Mouse (Mus musculus) forebrain, embryonic 14.5 days (tissue): ENCODE measurements around the gene Zc3h10. TPM values are rescaled to one million over a fixed set of nuclear protein-coding genes. Genes with fewer than 3 reads are reported as not detected.

Experiments
- ATAC-seq: fragments of 200-750 bp; cut with Nextera tagmentation; 2 replicates; pipeline ENCODE4 v1.8.0; 2017; ENCODE audit warnings: mild to moderate bottlenecking, moderate library complexity
- DNase-seq: peaks from one replicate; pipeline ENCODE4 v3.0.0-alpha.2; 2015; ENCODE audit warnings: low spot score
- H3K27ac ChIP-seq: fragments of 300-500 bp; sonication (generic); 2 replicates; pipeline ENCODE4 v1.5.1; 2014; ENCODE audit warnings: low read depth, mild to moderate bottlenecking, control low read depth, low read length, moderate library complexity
- H3K27me3 ChIP-seq: fragments of 300-500 bp; sonication (generic); replicated peaks from 2 replicates; pipeline ENCODE4 v1.6.1; 2014; ENCODE audit warnings: low read length, control low read depth, mixed read lengths; ENCODE audit not compliant: control insufficient read depth, insufficient read depth
- H3K36me3 ChIP-seq: fragments of 300-500 bp; sonication (generic); 2 replicates; pipeline ENCODE4 v1.6.1; 2014; ENCODE audit warnings: low read length, control low read depth; ENCODE audit not compliant: control insufficient read depth, insufficient read depth
- H3K4me1 ChIP-seq: fragments of 300-500 bp; sonication (generic); 2 replicates; pipeline ENCODE4 v1.6.1; 2014; ENCODE audit warnings: antibody characterized with exemption, low read length, control low read depth; ENCODE audit not compliant: control insufficient read depth, insufficient read depth
- H3K4me2 ChIP-seq: fragments of 300-500 bp; sonication (generic); 2 replicates; pipeline ENCODE4 v1.6.1; 2014; ENCODE audit warnings: mild to moderate bottlenecking, control low read depth, low read length
- H3K4me3 ChIP-seq: fragments of 300-500 bp; sonication (generic); 2 replicates; pipeline ENCODE4 v1.5.1; 2014; ENCODE audit warnings: low read depth, low read length, control low read depth
- H3K9ac ChIP-seq: fragments of 300-500 bp; sonication (generic); 2 replicates; pipeline ENCODE4 v1.6.1; 2014; ENCODE audit warnings: mild to moderate bottlenecking, low read length, control low read depth, moderate library complexity
- H3K9me3 ChIP-seq: fragments of 300-500 bp; sonication (generic); replicated peaks from 2 replicates; pipeline ENCODE4 v1.6.1; 2016; ENCODE audit warnings: low read length, control low read depth, mixed read lengths; ENCODE audit not compliant: control insufficient read depth
- WGBS: fragments of 180-500 bp; shearing (Covaris S2); extraction: QIAGEN DNeasy Blood & Tissue Kit; methylation state at CpG from one replicate; pipeline ENCODE4 v1.1.7; 2014; 5-methylcytosine and 5-hydroxymethylcytosine counted together
- polyA plus RNA-seq: library from polyadenylated mRNA; unstranded; fragments of >200 nt; fragmentation: Nextera tagmentation; extraction: Ambion mirVana; gene quantifications from 2 replicates; pipeline ENCODE4 v1.2.1, GENCODE M21; 2014

The Zc3h10 gene
- polyA plus RNA-seq: 16.2 and 18.2 TPM in 2 replicates

GRCm38 (mm10) chr10:128547361-128548032 lies at the start of gene Zc3h10:
TSS of gene Zc3h10 (minus strand) at chr10:128547774.
- ATAC-seq (peak; percentile 93), DNase-seq (peak; percentile 99)
- Histone ChIP-seq H3K4me2 (peak within 1 kb of the TSS; percentile 87), H3K27ac (peak within 1 kb of the TSS; percentile 97), H3K36me3 (peaks cover 34% of the 10 kb centered on the region), H3K4me1 (peaks cover 7% of the 10 kb centered on the region; the same call in 1 of the 2 replicates), H3K4me3 (peak within 1 kb of the TSS; percentile 63), H3K9me3 (no peaks in the 10 kb centered on the region), H3K9ac (peak within 1 kb of the TSS; percentile 92), H3K27me3 (no peaks in the 10 kb centered on the region)
- WGBS: under 1% methylated on average over 47 of the region's 50 CpGs

DNA sequence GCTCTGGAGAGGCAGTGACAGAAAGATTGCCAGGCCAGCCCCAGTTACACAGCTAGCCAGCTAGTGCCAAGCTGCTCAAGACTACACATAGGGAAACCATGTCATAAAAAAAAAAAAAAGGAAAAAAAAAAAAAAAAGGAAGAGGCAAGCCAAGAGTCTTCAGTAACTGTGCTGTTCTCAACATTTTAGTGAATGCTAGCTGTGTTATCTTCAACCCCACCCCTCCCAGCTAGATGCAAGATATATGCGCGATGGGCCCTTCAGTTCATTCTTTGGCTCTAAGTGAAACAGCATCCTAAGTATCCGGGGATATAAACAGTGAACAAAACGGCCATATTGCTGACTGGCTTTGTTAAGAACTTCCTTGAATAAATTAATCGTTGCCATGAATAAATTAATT lies 45.2 kb upstream of the Zc3h10 start:
- ATAC-seq: no peak
- no peak overlapping the region for H3K4me3 ChIP-seq
- 42% methylated on average over 5 of the region's 5 CpGs for WGBS

DNA sequence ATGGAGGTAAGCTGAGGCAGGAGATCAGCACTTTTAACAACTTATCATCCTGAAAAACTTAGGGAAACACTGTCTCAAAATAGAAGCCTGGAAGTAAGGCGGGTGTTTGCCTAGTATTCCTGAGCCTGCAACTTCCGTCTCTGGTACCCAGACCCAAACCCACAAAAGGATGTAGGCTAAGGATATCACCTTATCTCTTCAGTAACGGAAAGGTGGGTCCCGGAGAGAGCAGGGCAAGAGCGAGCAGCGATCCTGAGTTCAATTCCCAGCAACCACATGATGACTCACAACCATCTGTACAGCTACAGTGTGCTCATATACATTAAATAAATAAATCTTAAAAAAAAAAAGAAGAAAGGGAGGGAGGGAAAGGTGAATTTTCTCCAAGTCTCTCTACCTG lies 43.9 kb upstream of the Zc3h10 start:
- H3K27me3 ChIP-seq: peaks cover 21% of the 10 kb centered on the region

More for the DNA sequence above, 45.2 kb upstream of the Zc3h10 start:
- Histone ChIP-seq H3K27me3 (peaks cover 16% of the 10 kb centered on the region), H3K4me2 (no peak overlapping the region), H3K9ac (no peak overlapping the region), H3K27ac (no peak overlapping the region), H3K9me3 (no peaks in the 10 kb centered on the region), H3K36me3 (no peaks in the 10 kb centered on the region), H3K4me1 (peaks cover 2% of the 10 kb centered on the region; the same call in 1 of the 2 replicates)
- no peak for DNase-seq

DNA sequence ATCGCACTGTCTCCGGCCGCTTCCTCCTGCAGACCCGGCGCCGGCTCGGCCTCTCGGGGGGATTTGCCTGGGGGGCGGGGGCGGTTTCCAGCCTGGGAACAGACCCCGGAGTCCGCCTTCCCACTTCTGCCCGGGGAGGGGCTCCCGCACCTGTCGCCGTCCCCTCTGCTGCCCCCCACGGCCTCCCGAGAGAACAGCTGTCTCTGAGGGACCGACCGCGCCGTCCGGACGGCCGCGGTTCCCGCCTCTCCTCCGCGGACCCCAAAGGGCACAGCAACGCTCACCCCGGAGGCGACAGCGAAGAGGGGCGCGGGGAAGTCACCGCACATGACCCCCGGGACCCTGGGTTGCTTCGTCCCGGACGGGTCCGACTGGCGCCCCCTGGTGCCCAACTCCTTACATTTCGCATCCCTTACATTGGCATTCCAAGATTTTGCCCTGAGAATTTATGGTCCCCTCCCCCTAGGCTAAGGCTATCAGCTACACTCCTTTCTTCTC lies 42.7 kb upstream of the Zc3h10 start:
- Histone ChIP-seq H3K4me3 (peak overlapping the region; percentile 59), H3K4me1 (peaks cover 2% of the 10 kb centered on the region; the same call in 1 of the 2 replicates), H3K4me2 (peak overlapping the region; percentile 94), H3K36me3 (no peaks in the 10 kb centered on the region), H3K27ac (0 out of 2 replicates have a peak overlapping the region, but pooled peaks have one; percentile 5), H3K9me3 (no peaks in the 10 kb centered on the region), H3K27me3 (peaks cover 21% of the 10 kb centered on the region), H3K9ac (peak overlapping the region; percentile 56)
- under 1% methylated on average over 42 of the region's 43 CpGs for WGBS
- peak; percentile 80 for DNase-seq
- ATAC-seq: peak; percentile 84

More for the DNA sequence above, 43.9 kb upstream of the Zc3h10 start:
- no peaks in the 10 kb centered on the region for H3K9me3 ChIP-seq
- H3K9ac ChIP-seq: no peak overlapping the region
- no peak overlapping the region for H3K4me3 ChIP-seq
- DNase-seq (no peak), ATAC-seq (no peak)
- no peaks in the 10 kb centered on the region for H3K36me3 ChIP-seq
- H3K4me1 ChIP-seq: peaks cover 2% of the 10 kb centered on the region; the same call in 1 of the 2 replicates
- no peak overlapping the region for H3K4me2 ChIP-seq
- no peak overlapping the region for H3K27ac ChIP-seq
- WGBS: 90% methylated on average over 6 of the region's 6 CpGs

GRCm38 (mm10) chr10:128589464-128590192 lies 42.1 kb upstream of the Zc3h10 start, which contains the start of gene Erbb3:
TSS of gene Erbb3 (minus strand) at chr10:128589652.
- Histone ChIP-seq H3K36me3 (no peaks in the 10 kb centered on the region), H3K9ac (peak within 1 kb of the TSS; percentile 56), H3K27me3 (peaks cover 21% of the 10 kb centered on the region), H3K27ac (0 out of 2 replicates have a peak within 1 kb of the TSS, but pooled peaks have one; percentile 5), H3K9me3 (no peaks in the 10 kb centered on the region), H3K4me3 (peak within 1 kb of the TSS; percentile 59), H3K4me2 (peak within 1 kb of the TSS; percentile 94), H3K4me1 (peaks cover 2% of the 10 kb centered on the region; the same call in 1 of the 2 replicates)
- peak; percentile 42 for ATAC-seq
- WGBS: under 1% methylated on average over 42 of the region's 43 CpGs
- peak; percentile 54 for DNase-seq

- Histone ChIP-seq H3K9ac (peak overlapping the region; percentile 56; the same call in 1 of the 2 replicates), H3K9me3 (no peaks in the 10 kb centered on the region), H3K4me2 (peak overlapping the region; percentile 94), H3K36me3 (no peaks in the 10 kb centered on the region), H3K27me3 (peaks cover 21% of the 10 kb centered on the region), H3K4me3 (peak overlapping the region; percentile 59), H3K4me1 (peaks cover 2% of the 10 kb centered on the region; the same call in 1 of the 2 replicates), H3K27ac (no peak overlapping the region)
- DNase-seq (no peak), ATAC-seq (0 out of 2 replicates have a peak, but pooled peaks have one; percentile 33)
- 2% methylated on average over 23 of the region's 23 CpGs for WGBS
Observed at GRCm38 (mm10) chr10:128588775-128589463, 41.3 kb upstream of the Zc3h10 start.

- 15% methylated on average over 1 of the region's 1 CpGs for WGBS
- Histone ChIP-seq H3K4me2 (no peak overlapping the region), H3K27ac (no peak overlapping the region), H3K36me3 (no peaks in the 10 kb centered on the region), H3K4me3 (no peak overlapping the region), H3K9ac (no peak overlapping the region), H3K9me3 (no peaks in the 10 kb centered on the region), H3K27me3 (peaks cover 21% of the 10 kb centered on the region), H3K4me1 (peaks cover 2% of the 10 kb centered on the region; the same call in 1 of the 2 replicates)
- DNase-seq (no peak), ATAC-seq (no peak)
Observed at GRCm38 (mm10) chr10:128588136-128588535, 40.6 kb upstream of the Zc3h10 start.

- DNase-seq: no peak
- 58% methylated on average over 8 of the region's 8 CpGs for WGBS
- Histone ChIP-seq H3K27me3 (peaks cover 21% of the 10 kb centered on the region), H3K36me3 (no peaks in the 10 kb centered on the region), H3K9ac (no peak overlapping the region), H3K4me1 (peaks cover 2% of the 10 kb centered on the region; the same call in 1 of the 2 replicates), H3K9me3 (no peaks in the 10 kb centered on the region), H3K4me2 (no peak overlapping the region), H3K27ac (no peak overlapping the region), H3K4me3 (no peak overlapping the region)
- no peak for ATAC-seq
Observed at GRCm38 (mm10) chr10:128587697-128588096, 40.1 kb upstream of the Zc3h10 start.
